Mouse (Mus musculus): ENCODE measurements around the gene 1700042G07Rik. TPM values are rescaled to one million over a fixed set of nuclear protein-coding genes. Genes with fewer than 3 reads are reported as not detected.
A peak's percentile ranks its signal among the peaks of the same experiment; 100 is the strongest.

1700042G07Rik gene
- not detected in 2 replicates for polyA plus RNA-seq (2015; fragmentation: Nextera tagmentation; extraction: Ambion mirVana)

GRCm38 (mm10) chr4:116173072-116173471 lies at the start of gene 1700042G07Rik, which contains the start of gene Gm49337:
Gene 1700042G07Rik, plus strand, starts transcription at chr4:116173372.
Gene Gm49337, plus strand, starts transcription at chr4:116173384.
- TF ChIP-seq EP300 (IDR thresholded peaks at IDR 0.05; ENCODE audit: low read depth): no peak
- TF ChIP-seq CTCF (IDR thresholded peaks at IDR 0.05; ENCODE audit: low read depth): no peak
- Histone ChIP-seq H3K27me3 (ENCODE audit: insufficient read depth, low read length) (0 out of 2 replicates have a peak, but pooled peaks cover 3% of the 10 kb centered on the region), H3K4me3 (ENCODE audit: low read depth, low read length) (no peak within 1 kb of the TSS), H3K9ac (replicated peaks) (no peak within 1 kb of the TSS), H3K4me2 (ENCODE audit: low read depth, low read length) (no peak within 1 kb of the TSS), H3K9me3 (ENCODE audit: low read length) (no peaks in the 10 kb centered on the region), H3K36me3 (replicated peaks; ENCODE audit: insufficient read depth, low read length) (no peaks in the 10 kb centered on the region), H3K4me1 (ENCODE audit: insufficient read depth) (peaks cover 27% of the 10 kb centered on the region), H3K27ac (ENCODE audit: low read depth) (no peak within 1 kb of the TSS)
- ATAC-seq (no peak), DNase-seq (no peak)
- 77% methylated on average over 6 of the region's 6 CpGs for WGBS (ENCODE audit: insufficient replicate concordance)

DNA sequence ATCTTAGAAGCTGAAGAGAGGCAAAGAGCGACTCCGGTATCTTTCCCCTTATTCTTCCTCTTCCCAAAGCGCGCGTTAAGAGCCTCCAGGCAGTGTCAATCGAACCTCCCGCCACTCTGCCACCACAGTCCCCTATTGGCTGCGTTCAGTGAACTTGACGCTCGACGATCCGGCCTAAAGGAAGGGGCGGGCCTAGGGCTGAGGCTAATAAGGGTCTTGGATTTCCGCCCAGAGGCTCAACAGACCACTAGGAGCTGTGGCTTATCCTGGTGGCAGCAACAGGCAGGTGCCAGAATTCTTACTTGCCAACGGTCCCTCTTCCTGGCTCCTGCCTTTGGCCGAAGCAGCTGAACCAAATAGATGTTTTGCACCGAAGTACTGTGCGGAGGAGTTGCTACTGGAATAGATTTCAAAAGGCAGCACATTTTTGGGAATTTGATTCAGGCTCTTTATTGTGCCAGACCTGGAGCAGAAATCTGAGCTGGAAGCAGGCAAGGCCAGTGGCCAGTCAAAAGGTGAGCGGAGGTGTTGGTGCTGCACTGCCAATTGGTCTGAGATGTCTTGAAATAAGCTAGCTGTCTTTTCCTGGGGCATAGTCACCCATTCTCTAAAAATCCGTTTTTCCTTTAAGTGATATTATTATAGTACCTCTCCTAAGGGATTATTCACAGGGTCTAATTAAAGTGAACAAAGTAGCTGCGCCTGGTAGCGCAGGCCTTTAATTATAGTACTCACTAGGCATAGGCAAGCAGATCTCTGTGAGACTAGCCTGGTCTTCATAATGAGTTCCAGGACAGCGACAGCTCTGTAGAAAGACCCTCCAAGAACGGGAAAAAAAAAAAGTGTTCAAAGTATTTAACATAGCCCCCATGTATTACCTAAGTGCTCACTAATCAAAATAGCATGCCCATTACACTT lies 49.3 kb upstream of the 1700042G07Rik start, which contains the start of the genes Rad54l and Pomgnt1:
Gene Rad54l, minus strand, starts transcription at position 89 of the 918 bp plus-strand sequence.
Gene Pomgnt1, plus strand, starts transcription at position 239 of the 918 bp plus-strand sequence.
- 5% methylated on average over 24 of the region's 24 CpGs for WGBS (ENCODE audit: insufficient replicate concordance)
- Histone ChIP-seq H3K27ac (ENCODE audit: low read depth) (peak within 1 kb of the TSS; percentile 71), H3K9me3 (ENCODE audit: low read length) (no peaks in the 10 kb centered on the region), H3K4me2 (ENCODE audit: low read depth, low read length) (peak within 1 kb of the TSS; percentile 80), H3K27me3 (ENCODE audit: insufficient read depth, low read length) (no peaks in the 10 kb centered on the region), H3K36me3 (replicated peaks; ENCODE audit: insufficient read depth, low read length) (no peaks in the 10 kb centered on the region), H3K4me3 (ENCODE audit: low read depth, low read length) (peak within 1 kb of the TSS; percentile 80), H3K4me1 (ENCODE audit: insufficient read depth) (peaks cover 23% of the 10 kb centered on the region; the same call in 1 of the 2 replicates), H3K9ac (replicated peaks) (peak within 1 kb of the TSS; percentile 77)
- peak; percentile 36 for TF ChIP-seq CTCF (IDR thresholded peaks at IDR 0.05; ENCODE audit: low read depth)
- TF ChIP-seq EP300 (IDR thresholded peaks at IDR 0.05; ENCODE audit: low read depth): no peak
- ATAC-seq (peak; percentile 98), DNase-seq (peak; percentile 87)

DNA sequence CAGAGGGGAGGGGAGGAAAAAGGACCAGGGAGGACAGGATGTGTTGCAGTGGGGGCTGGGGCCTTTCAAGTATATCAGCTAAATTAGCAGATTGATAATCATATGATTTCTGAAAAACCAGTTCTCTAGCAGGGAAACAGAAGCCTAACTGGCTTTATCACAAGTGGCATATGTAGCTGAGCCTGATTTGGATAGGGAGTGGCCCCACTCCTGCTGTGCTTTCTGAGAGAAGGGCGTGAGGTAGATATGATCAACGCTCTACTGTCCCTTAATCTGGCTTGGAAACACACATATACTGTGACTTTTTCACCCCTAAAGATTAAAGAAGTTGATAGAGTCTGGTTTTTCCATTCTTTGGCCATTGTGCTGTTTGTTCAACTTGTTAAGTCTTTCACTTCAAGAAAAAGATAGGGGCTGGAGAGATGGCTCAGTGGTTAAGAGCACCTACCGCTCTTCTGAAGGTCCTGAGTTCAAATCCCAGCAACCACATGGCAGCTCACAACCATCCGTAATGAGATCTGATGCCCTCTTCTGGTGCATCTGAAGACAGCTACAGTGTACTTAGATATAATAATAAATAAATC lies 47.3 kb upstream of the 1700042G07Rik start:
- no peak for ATAC-seq
- 77% methylated on average over 4 of the region's 4 CpGs for WGBS (ENCODE audit: insufficient replicate concordance)
- no peak overlapping the region for H3K27ac ChIP-seq (ENCODE audit: low read depth)

DNA sequence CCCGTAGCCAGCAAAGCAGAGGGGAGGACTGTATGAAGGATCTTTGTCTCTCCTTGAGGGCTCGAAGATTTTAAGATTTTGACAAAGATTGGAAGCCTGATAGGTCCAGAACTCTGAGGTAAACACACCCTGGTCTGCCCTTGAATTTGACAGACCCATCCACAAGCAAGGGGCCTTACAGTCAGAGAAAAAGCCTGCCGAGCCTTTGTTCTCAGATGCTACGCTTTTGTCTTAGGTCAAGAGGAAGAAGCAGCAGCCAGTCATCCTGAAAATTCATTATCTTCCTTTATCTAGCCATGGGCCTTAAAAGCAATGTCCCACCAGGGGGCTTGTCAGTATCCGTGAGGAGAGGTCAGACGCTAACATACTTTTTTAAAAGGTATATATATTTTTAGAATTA lies 45.2 kb upstream of the 1700042G07Rik start:
- DNase-seq: no peak
- Histone ChIP-seq H3K27me3 (ENCODE audit: insufficient read depth, low read length) (no peaks in the 10 kb centered on the region), H3K9me3 (ENCODE audit: low read length) (no peaks in the 10 kb centered on the region), H3K4me3 (ENCODE audit: low read depth, low read length) (no peak overlapping the region), H3K36me3 (replicated peaks; ENCODE audit: insufficient read depth, low read length) (no peaks in the 10 kb centered on the region), H3K4me1 (ENCODE audit: insufficient read depth) (peaks cover 21% of the 10 kb centered on the region; the same call in 1 of the 2 replicates), H3K4me2 (ENCODE audit: low read depth, low read length) (no peak overlapping the region), H3K27ac (ENCODE audit: low read depth) (no peak overlapping the region), H3K9ac (replicated peaks) (no peak overlapping the region)
- no peak for TF ChIP-seq CTCF (IDR thresholded peaks at IDR 0.05; ENCODE audit: low read depth)
- TF ChIP-seq EP300 (IDR thresholded peaks at IDR 0.05; ENCODE audit: low read depth): no peak
- ATAC-seq: no peak
- WGBS (ENCODE audit: insufficient replicate concordance): 82% methylated on average over 6 of the region's 6 CpGs

More for the DNA sequence above, 47.3 kb upstream of the 1700042G07Rik start:
- Histone ChIP-seq H3K4me2 (ENCODE audit: low read depth, low read length) (no peak overlapping the region), H3K4me1 (ENCODE audit: insufficient read depth) (peaks cover 23% of the 10 kb centered on the region; the same call in 1 of the 2 replicates), H3K4me3 (ENCODE audit: low read depth, low read length) (no peak overlapping the region), H3K36me3 (replicated peaks; ENCODE audit: insufficient read depth, low read length) (no peaks in the 10 kb centered on the region), H3K27me3 (ENCODE audit: insufficient read depth, low read length) (no peaks in the 10 kb centered on the region), H3K9ac (replicated peaks) (no peak overlapping the region), H3K9me3 (ENCODE audit: low read length) (no peaks in the 10 kb centered on the region)
- TF ChIP-seq CTCF (IDR thresholded peaks at IDR 0.05; ENCODE audit: low read depth): no peak
- no peak for TF ChIP-seq EP300 (IDR thresholded peaks at IDR 0.05; ENCODE audit: low read depth)
- no peak for DNase-seq

- H3K4me3 ChIP-seq (ENCODE audit: low read depth, low read length): no peak overlapping the region
- 58% methylated on average over 4 of the region's 4 CpGs for WGBS (ENCODE audit: insufficient replicate concordance)
- no peak for ATAC-seq
- H3K9me3 ChIP-seq (ENCODE audit: low read length): no peaks in the 10 kb centered on the region
- no peak overlapping the region for H3K9ac ChIP-seq (replicated peaks)
- H3K27ac ChIP-seq (ENCODE audit: low read depth): no peak overlapping the region
- H3K4me1 ChIP-seq (ENCODE audit: insufficient read depth): no peaks in the 10 kb centered on the region
- TF ChIP-seq CTCF (IDR thresholded peaks at IDR 0.05; ENCODE audit: low read depth) (no peak), EP300 (IDR thresholded peaks at IDR 0.05; ENCODE audit: low read depth) (no peak)
- H3K4me2 ChIP-seq (ENCODE audit: low read depth, low read length): no peak overlapping the region
- H3K36me3 ChIP-seq (replicated peaks; ENCODE audit: insufficient read depth, low read length): no peaks in the 10 kb centered on the region
- DNase-seq: no peak
- H3K27me3 ChIP-seq (ENCODE audit: insufficient read depth, low read length): no peaks in the 10 kb centered on the region
Observed at GRCm38 (mm10) chr4:116133126-116133525, 40.0 kb upstream of the 1700042G07Rik start.

DNA sequence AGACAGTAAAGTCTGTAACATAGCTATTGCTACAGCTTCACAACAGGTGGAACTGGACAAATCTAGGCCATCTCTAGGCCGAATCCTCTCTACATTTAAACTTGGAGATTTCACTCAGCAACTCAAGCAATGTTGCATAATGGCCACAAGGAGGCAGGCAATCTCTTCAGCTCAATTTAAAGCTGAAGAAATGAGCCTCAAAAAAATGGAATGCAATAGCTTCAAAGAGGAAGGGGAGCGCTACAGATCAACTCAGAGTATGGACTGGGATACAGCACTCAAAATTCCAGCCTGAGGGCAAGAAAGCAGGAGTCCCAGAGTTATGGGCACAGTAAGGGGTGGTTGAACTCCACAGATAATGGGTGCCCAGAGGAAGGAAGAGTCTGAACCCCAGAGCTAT lies 38.2 kb upstream of the 1700042G07Rik start:
- Histone ChIP-seq H3K4me2 (ENCODE audit: low read depth, low read length) (no peak overlapping the region), H3K36me3 (replicated peaks; ENCODE audit: insufficient read depth, low read length) (no peaks in the 10 kb centered on the region), H3K9me3 (ENCODE audit: low read length) (no peaks in the 10 kb centered on the region), H3K4me3 (ENCODE audit: low read depth, low read length) (no peak overlapping the region), H3K9ac (replicated peaks) (no peak overlapping the region), H3K4me1 (ENCODE audit: insufficient read depth) (no peaks in the 10 kb centered on the region), H3K27me3 (ENCODE audit: insufficient read depth, low read length) (no peaks in the 10 kb centered on the region), H3K27ac (ENCODE audit: low read depth) (no peak overlapping the region)
- ATAC-seq: no peak
- WGBS (ENCODE audit: insufficient replicate concordance): 50% methylated on average over 2 of the region's 2 CpGs
- DNase-seq: no peak
- TF ChIP-seq EP300 (IDR thresholded peaks at IDR 0.05; ENCODE audit: low read depth) (no peak), CTCF (IDR thresholded peaks at IDR 0.05; ENCODE audit: low read depth) (peak; percentile 88)

Measured in liver, postnatal 0 days (tissue).